Mouse (Mus musculus) right cerebral cortex, postnatal 10 days (tissue): Measurements from ENCODE around the gene Gm28168.
"Not testable (repeated sequence)": the region's sequence is repeated elsewhere in the genome, so short reads cannot be mapped to it uniquely, and the experiment has no call there.

Experiments
- DNase-seq, 2 experiments: peaks; one replicate each; pipeline ENCODE4 v3.0.0; 2021; ENCODE audit warnings: low spot score in 2 of 2

Gm28168 gene

DNA sequence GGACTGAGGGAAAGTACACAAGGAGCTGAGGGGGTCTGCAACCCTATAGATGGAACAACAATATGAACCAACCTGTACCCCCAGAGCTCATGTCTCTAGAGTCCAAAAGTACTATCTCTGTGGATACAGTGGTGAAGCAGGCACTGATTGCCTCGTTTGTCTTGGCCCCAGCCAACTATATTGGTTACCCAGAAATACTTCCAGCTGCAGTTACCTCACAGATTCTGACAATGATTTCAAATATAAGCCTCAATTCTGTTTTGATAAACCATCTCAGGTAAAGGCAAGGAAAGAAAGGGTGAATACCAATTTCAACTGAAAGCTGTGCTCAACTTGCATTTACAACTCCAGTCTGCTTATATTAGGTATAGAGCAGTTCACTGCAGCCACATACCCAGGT lies at the start of gene Gm28168:
TSS of gene Gm28168 (plus strand) at position 301 of the 400 bp plus-strand sequence.
- not testable (repeated sequence) for DNase-seq

DNA sequence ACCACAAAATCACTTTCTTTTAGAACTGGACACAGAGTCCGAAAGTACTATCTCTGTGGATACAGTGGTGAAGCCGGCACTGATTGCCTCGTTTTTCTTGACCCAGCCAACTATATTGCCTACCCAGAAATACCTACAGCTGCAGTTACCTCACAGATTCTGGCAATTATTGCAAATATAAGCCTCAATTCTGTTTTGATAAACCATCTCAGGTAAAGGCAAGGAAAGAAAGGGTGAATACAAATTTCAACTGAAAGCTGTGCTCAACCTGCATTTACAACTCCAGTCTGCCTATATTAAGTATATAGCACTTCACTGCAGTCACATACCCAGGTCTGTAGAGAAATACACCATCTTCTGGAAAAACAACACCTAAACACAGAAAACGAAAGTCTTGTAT lies 37.8 kb downstream of the Gm28168 start, which contains the start of gene Gm7145:
TSS of gene Gm7145 (plus strand) at position 301 of the 400 bp plus-strand sequence.
- DNase-seq, result no peak
